Mouse (Mus musculus) layer of hippocampus, postnatal 36 days (tissue): ENCODE measurements at regions not wholly inside any gene's neighbourhood (a gene's known extent, or its start where the extent isn't known, plus 50 kb on each side); places are given as distances from the start of the nearest gene placed in this dataset.

Source experiments
- DNase-seq, 2 experiments: peaks; one replicate each; pipeline ENCODE4 v3.0.0; 2022

GRCm38 (mm10) chr3:21218936-21219335 is 852.0 kb upstream of the Agtr1b start:
- DNase-seq: no peak

GRCm38 (mm10) chr3:21241184-21241583 is 835.3 kb upstream of the Tbl1xr1 start:
- no peak for DNase-seq

GRCm38 (mm10) chr3:21256129-21256760 is 820.2 kb upstream of the Tbl1xr1 start:
- no peak for DNase-seq

GRCm38 (mm10) chr3:21263317-21263716 is 813.1 kb upstream of the Tbl1xr1 start:
- no peak for DNase-seq

- DNase-seq: no peak
Observed at GRCm38 (mm10) chr3:21265491-21265890, 811.0 kb upstream of the Tbl1xr1 start.

GRCm38 (mm10) chr3:21268429-21269129 is 807.9 kb upstream of the Tbl1xr1 start:
- DNase-seq: no peak

GRCm38 (mm10) chr3:21269130-21269440 is 807.4 kb upstream of the Tbl1xr1 start:
- DNase-seq: no peak

GRCm38 (mm10) chr3:21270788-21271187 is 805.7 kb upstream of the Tbl1xr1 start:
- no peak for DNase-seq

- DNase-seq: no peak
Observed at GRCm38 (mm10) chr3:21272219-21272618, 804.2 kb upstream of the Tbl1xr1 start.

GRCm38 (mm10) chr3:21292774-21293173 is 783.7 kb upstream of the Tbl1xr1 start:
- DNase-seq: no peak

- no peak for DNase-seq
Observed at GRCm38 (mm10) chr3:21293308-21293707, 783.1 kb upstream of the Tbl1xr1 start.

- DNase-seq: no peak
Observed at GRCm38 (mm10) chr3:21294776-21295175, 781.7 kb upstream of the Tbl1xr1 start.

GRCm38 (mm10) chr3:21296581-21297110 is 779.8 kb upstream of the Tbl1xr1 start:
- DNase-seq: no peak

- no peak for DNase-seq
Observed at GRCm38 (mm10) chr3:21325329-21325896, 751.0 kb upstream of the Tbl1xr1 start.

GRCm38 (mm10) chr3:21341916-21342315 is 734.5 kb upstream of the Tbl1xr1 start:
- DNase-seq: no peak

- no peak for DNase-seq
Observed at GRCm38 (mm10) chr3:21343095-21343494, 733.4 kb upstream of the Tbl1xr1 start.

- DNase-seq: no peak
Observed at GRCm38 (mm10) chr3:21349421-21349820, 727.0 kb upstream of the Tbl1xr1 start.

- no peak for DNase-seq
Observed at GRCm38 (mm10) chr3:21356150-21356549, 720.3 kb upstream of the Tbl1xr1 start.

- DNase-seq: peak in 1 of 2 experiments; percentile 8
Observed at GRCm38 (mm10) chr3:21356831-21357712, 719.4 kb upstream of the Tbl1xr1 start.

- DNase-seq: no peak
Observed at GRCm38 (mm10) chr3:21358068-21358467, 718.4 kb upstream of the Tbl1xr1 start.

- no peak for DNase-seq
Observed at GRCm38 (mm10) chr3:21361069-21361468, 715.4 kb upstream of the Tbl1xr1 start.

- no peak for DNase-seq
Observed at GRCm38 (mm10) chr3:21379816-21380215, 696.6 kb upstream of the Tbl1xr1 start.

- DNase-seq: no peak
Observed at GRCm38 (mm10) chr3:21381072-21381471, 695.4 kb upstream of the Tbl1xr1 start.
